Mouse (Mus musculus): Measurements from ENCODE around the gene Trappc12.
"Not testable (repeated sequence)": the region's sequence is repeated elsewhere in the genome, so short reads cannot be mapped to it uniquely, and the experiment has no call there.

The Trappc12 gene

GRCm38 (mm10) chr12:28733520-28734245 lies 16.6 kb downstream of the Trappc12 start:
- not testable (repeated sequence) for DNase-seq (ENCODE audit: low spot score in 2 of 2)

GRCm38 (mm10) chr12:28732631-28733030 lies 17.6 kb downstream of the Trappc12 start:
- no peak for DNase-seq (ENCODE audit: low spot score in 2 of 2)

GRCm38 (mm10) chr12:28727061-28727460 lies 23.2 kb downstream of the Trappc12 start:
- DNase-seq (ENCODE audit: low spot score in 2 of 2), result no peak

GRCm38 (mm10) chr12:28726204-28726603 lies 24.1 kb downstream of the Trappc12 start:
- no peak for DNase-seq (ENCODE audit: low spot score in 2 of 2)

GRCm38 (mm10) chr12:28724366-28724765 lies 25.9 kb downstream of the Trappc12 start:
- DNase-seq (ENCODE audit: low spot score in 2 of 2), result no peak

GRCm38 (mm10) chr12:28718106-28718505 lies 32.2 kb downstream of the Trappc12 start:
- DNase-seq (ENCODE audit: low spot score in 2 of 2), result no peak

- DNase-seq (ENCODE audit: low spot score in 2 of 2), result no peak
Measured at GRCm38 (mm10) chr12:28717066-28717465, 33.2 kb downstream of the Trappc12 start.

GRCm38 (mm10) chr12:28714822-28715632 lies 35.2 kb downstream of the Trappc12 start:
- no peak for DNase-seq (ENCODE audit: low spot score in 2 of 2)

GRCm38 (mm10) chr12:28710566-28711185 lies 39.6 kb downstream of the Trappc12 start:
- DNase-seq (ENCODE audit: low spot score in 2 of 2), result no peak

- no peak for DNase-seq (ENCODE audit: low spot score in 2 of 2)
Measured at GRCm38 (mm10) chr12:28708154-28708553, 42.1 kb downstream of the Trappc12 start.

GRCm38 (mm10) chr12:28705204-28705603 lies 45.1 kb downstream of the Trappc12 start:
- DNase-seq (ENCODE audit: low spot score in 2 of 2), result no peak

GRCm38 (mm10) chr12:28704381-28704780 lies 45.9 kb downstream of the Trappc12 start:
- DNase-seq (ENCODE audit: low spot score in 2 of 2), result no peak

GRCm38 (mm10) chr12:28701302-28701701 lies 49.0 kb downstream of the Trappc12 start:
- no peak for DNase-seq (ENCODE audit: low spot score in 2 of 2)

- DNase-seq (ENCODE audit: low spot score in 2 of 2), result peak; percentile 41 to 77
Measured at GRCm38 (mm10) chr12:28700561-28701025, 49.7 kb downstream of the Trappc12 start.

- DNase-seq (ENCODE audit: low spot score in 2 of 2), result peak in 1 of 2 experiments; percentile 29
Measured at GRCm38 (mm10) chr12:28700101-28700511, 50.2 kb downstream of the Trappc12 start.

GRCm38 (mm10) chr12:28699656-28700055 lies 50.6 kb downstream of the Trappc12 start:
- peak; percentile 74 to 82 for DNase-seq (ENCODE audit: low spot score in 2 of 2)

GRCm38 (mm10) chr12:28699086-28699485 lies 51.2 kb downstream of the Trappc12 start:
- DNase-seq (ENCODE audit: low spot score in 2 of 2), result no peak

- no peak for DNase-seq (ENCODE audit: low spot score in 2 of 2)
Measured at GRCm38 (mm10) chr12:28697821-28698595, 52.3 kb downstream of the Trappc12 start.

GRCm38 (mm10) chr12:28694776-28695175 lies 55.5 kb downstream of the Trappc12 start:
- DNase-seq (ENCODE audit: low spot score in 2 of 2), result no peak

- DNase-seq (ENCODE audit: low spot score in 2 of 2), result no peak
Measured at GRCm38 (mm10) chr12:28694231-28694630, 56.0 kb downstream of the Trappc12 start.

GRCm38 (mm10) chr12:28693738-28694137 lies 56.5 kb downstream of the Trappc12 start:
- DNase-seq (ENCODE audit: low spot score in 2 of 2), result no peak
